Mouse (Mus musculus) small intestine, adult 2 months (tissue): ENCODE measurements around the gene Ccdc177.

Experiments
- CTCF ChIP-seq: fragments of 200-500 bp; IDR thresholded peaks from 2 replicates; pipeline ENCODE4 v1.5.1; 2012; ENCODE audit warnings: low read depth, mild to moderate bottlenecking, control low read depth, inconsistent platforms, low read length, moderate library complexity, mixed read lengths; ENCODE audit not compliant: insufficient replicate concordance, insufficient read length; ENCODE audit errors: extremely low read depth
- POLR2A ChIP-seq: fragments of 200-500 bp; IDR thresholded peaks from 2 replicates; pipeline ENCODE4 v1.6.1; 2012; ENCODE audit warnings: low read depth, mild to moderate bottlenecking, control low read depth, inconsistent platforms, low read length, moderate library complexity

GRCm38 (mm10) chr12:80762982-80763381 lies 2.5 kb upstream of the Ccdc177 start:
- TF ChIP-seq POLR2A (no peak), CTCF (no peak)
